Mouse (Mus musculus) ES-E14 (cell line): ENCODE measurements at regions not wholly inside any gene's neighbourhood (a gene's known extent, or its start where the extent isn't known, plus 50 kb on each side); places are given as distances from the start of the nearest gene placed in this dataset.

Source experiments
- DNase-seq: peaks from one replicate; pipeline ENCODE4 v3.0.0-alpha.2; 2013; ENCODE audit warnings: low read depth, low spot score
- H3K27ac ChIP-seq: 2 replicates; pipeline ENCODE4 v1.5.1; 2012; ENCODE audit warnings: low read depth, mild to moderate bottlenecking, low read length, moderate library complexity, mixed read lengths; ENCODE audit not compliant: poor library complexity, insufficient read depth, severe bottlenecking
- H3K36me3 ChIP-seq: 2 replicates; pipeline ENCODE4 v1.6.1; 2012; ENCODE audit warnings: mild to moderate bottlenecking, low read length, moderate library complexity, mixed read lengths; ENCODE audit not compliant: control insufficient read depth, poor library complexity, insufficient read depth, severe bottlenecking
- H3K4me1 ChIP-seq, 2 experiments: fragments of 150-350 bp in 1 of 2; sonication (generic) in 1 of 2; 2 replicates each; pipeline ENCODE4 v1.6.1; 2012; ENCODE audit warnings: low read length in 2 of 2, mild to moderate bottlenecking in 1 of 2, mixed read lengths in 1 of 2; ENCODE audit not compliant: control insufficient read depth in 2 of 2, insufficient read depth in 2 of 2, poor library complexity in 1 of 2
- H3K4me3 ChIP-seq, 2 experiments: fragments of 150-350 bp in 1 of 2; sonication (generic) in 1 of 2; 2 replicates each; pipeline ENCODE4 v1.5.1; 2012; ENCODE audit warnings: low read length in 2 of 2, low read depth in 1 of 2, mild to moderate bottlenecking in 1 of 2, mixed read lengths in 1 of 2; ENCODE audit not compliant: insufficient read depth in 1 of 2, poor library complexity in 1 of 2, severe bottlenecking in 1 of 2
- H3K9ac ChIP-seq: 2 replicates; pipeline ENCODE4 v1.6.1; 2012; ENCODE audit warnings: low read depth, mild to moderate bottlenecking, low read length, mixed read lengths; ENCODE audit not compliant: poor library complexity, insufficient read depth, severe bottlenecking
- H3K9me3 ChIP-seq: fragments of 150-350 bp; sonication (generic); 2 replicates; pipeline ENCODE4 v1.6.1; 2012; ENCODE audit warnings: low read depth, mild to moderate bottlenecking, low read length; ENCODE audit not compliant: control insufficient read depth, insufficient read depth
- CHD2 ChIP-seq: IDR thresholded peaks from 2 replicates; pipeline ENCODE4 v1.6.1; 2014; ENCODE audit warnings: mild to moderate bottlenecking, low read depth, low read length, inconsistent platforms
- HCFC1 ChIP-seq: IDR thresholded peaks from 2 replicates; pipeline ENCODE4 v1.6.1; 2012; ENCODE audit warnings: low read length, inconsistent platforms, borderline replicate concordance; ENCODE audit not compliant: insufficient read depth
- MAFK ChIP-seq: IDR thresholded peaks from 2 replicates; pipeline ENCODE4 v1.6.1; 2014; ENCODE audit warnings: mild to moderate bottlenecking, low read depth, low read length, inconsistent platforms; ENCODE audit not compliant: insufficient read depth
- ZC3H11A ChIP-seq: IDR thresholded peaks from 2 replicates; pipeline ENCODE4 v1.6.1; 2012; ENCODE audit warnings: low read depth, mild to moderate bottlenecking, inconsistent platforms, low read length, borderline replicate concordance
- ZNF384 ChIP-seq: IDR thresholded peaks from 2 replicates; pipeline ENCODE4 v1.6.1; 2012; ENCODE audit warnings: low read depth, low read length, inconsistent platforms
- in situ Hi-C, 2 experiments: fragments of 600-800 bp; cut with MboI; formaldehyde crosslinking; loops; one replicate each; pipeline ENCODE4 v1.15.1; 2025; ENCODE audit warnings: low sequenced_read_pairs in 2 of 2, inconsistent platforms in 1 of 2; ENCODE audit not compliant: unreplicated experiment in 2 of 2

DNA sequence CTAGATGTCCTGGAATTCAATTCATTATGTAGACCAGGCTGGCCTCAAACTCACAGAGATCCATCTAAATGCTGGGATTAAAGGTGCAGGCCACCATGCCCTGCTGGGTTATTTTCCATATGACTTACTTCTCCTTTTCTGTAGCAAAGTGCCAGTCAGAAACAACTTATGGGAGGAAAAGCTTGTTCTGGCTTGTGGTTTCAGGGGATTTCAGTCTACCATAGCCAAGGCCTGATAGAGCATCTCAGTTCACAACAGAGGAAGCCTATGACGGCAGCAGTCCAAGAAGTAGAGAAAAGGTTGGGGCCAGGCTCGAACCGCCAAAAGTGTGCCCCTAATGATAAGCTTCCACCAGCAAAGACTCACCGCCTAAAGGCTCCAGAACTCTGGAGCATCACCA is 110.5 kb upstream of the Hdac4 start:
- no peak for DNase-seq
- Histone ChIP-seq H3K9me3 (no peaks in the 10 kb centered on the region), H3K4me3 (no peak overlapping the region), H3K4me1 (no peaks in the 10 kb centered on the region; a peak in 1 of 4 replicates), H3K27ac (no peak overlapping the region), H3K9ac (no peak overlapping the region), H3K36me3 (no peaks in the 10 kb centered on the region)
- TF ChIP-seq CHD2 (no peak), ZNF384 (no peak), MAFK (no peak), ZC3H11A (no peak), HCFC1 (no peak)
- in situ Hi-C loops: no loop called here

- Histone ChIP-seq H3K27ac (no peak overlapping the region), H3K9ac (no peak overlapping the region), H3K9me3 (no peaks in the 10 kb centered on the region), H3K36me3 (no peaks in the 10 kb centered on the region), H3K4me1 (no peaks in the 10 kb centered on the region), H3K4me3 (no peak overlapping the region)
- no peak for TF ChIP-seq MAFK
- TF ChIP-seq ZNF384: no peak
- TF ChIP-seq CHD2: no peak
- TF ChIP-seq ZC3H11A: no peak
- no peak for TF ChIP-seq HCFC1
- in situ Hi-C loops: no loop called here
- DNase-seq: no peak
Measured at GRCm38 (mm10) chr1:92299041-92299440, 103.5 kb upstream of the Hdac4 start.

GRCm38 (mm10) chr1:92292681-92293380 is 97.3 kb upstream of the Hdac4 start:
- no peak for TF ChIP-seq HCFC1
- TF ChIP-seq MAFK: no peak
- no peak for TF ChIP-seq CHD2
- no peak for TF ChIP-seq ZC3H11A
- TF ChIP-seq ZNF384: no peak
- H3K4me3 ChIP-seq: no peak overlapping the region
- in situ Hi-C loops: no loop called here
- H3K36me3 ChIP-seq: no peaks in the 10 kb centered on the region
- no peak for DNase-seq
- no peaks in the 10 kb centered on the region for H3K4me1 ChIP-seq
- no peak overlapping the region for H3K27ac ChIP-seq
- H3K9ac ChIP-seq: no peak overlapping the region
- no peaks in the 10 kb centered on the region for H3K9me3 ChIP-seq

DNA sequence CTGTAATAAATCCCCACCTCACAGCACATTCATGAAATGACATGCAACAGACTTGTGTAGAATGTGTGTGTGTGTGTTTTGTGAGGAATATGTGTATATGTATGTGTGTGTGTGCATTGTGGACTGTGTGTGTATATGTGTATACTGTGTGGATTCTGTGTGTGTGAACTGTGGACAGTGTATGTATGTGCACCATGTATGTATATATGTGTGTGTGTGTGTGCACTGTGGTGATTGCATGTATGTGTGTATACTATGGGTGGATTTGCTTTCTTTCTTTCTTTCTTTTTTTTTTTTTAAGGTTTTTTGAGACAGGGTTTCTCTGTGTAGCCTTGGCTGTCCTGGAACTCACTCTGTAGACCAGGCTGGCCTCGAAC is 91.5 kb upstream of the Hdac4 start:
- H3K4me1 ChIP-seq: no peaks in the 10 kb centered on the region
- TF ChIP-seq ZC3H11A (no peak), ZNF384 (no peak)
- in situ Hi-C loops: no loop called here
- H3K9me3 ChIP-seq: no peaks in the 10 kb centered on the region
- H3K4me3 ChIP-seq: no peak overlapping the region
- H3K27ac ChIP-seq: no peak overlapping the region
- no peaks in the 10 kb centered on the region for H3K36me3 ChIP-seq
- no peak for DNase-seq
- H3K9ac ChIP-seq: no peak overlapping the region
